Mouse (Mus musculus) myocyte (in vitro differentiated cells): ENCODE results near the gene Grb7. TPM values are rescaled to one million over a fixed set of nuclear protein-coding genes. Genes with fewer than 3 reads are reported as not detected.
A peak's percentile ranks its signal among the peaks of the same experiment; 100 is the strongest.

Source experiments
- H3K27me3 ChIP-seq: one replicate; pipeline ENCODE4 v1.6.1; 2011; ENCODE audit not compliant: control insufficient read depth, insufficient read depth, insufficient read length
- H3K36me3 ChIP-seq: one replicate; pipeline ENCODE4 v1.6.1; 2011; ENCODE audit not compliant: control insufficient read depth, insufficient read depth
- H3K4me2 ChIP-seq: one replicate; pipeline ENCODE4 v1.6.1; 2011; ENCODE audit warnings: low read depth, control low read depth
- H3K4me3 ChIP-seq: one replicate; pipeline ENCODE4 v1.5.1; 2011; ENCODE audit warnings: mild to moderate bottlenecking, control low read depth, moderate library complexity
- H3K79me2 ChIP-seq: one replicate; pipeline ENCODE4 v1.6.1; 2011; ENCODE audit not compliant: control insufficient read depth, insufficient read depth
- H3ac ChIP-seq: one replicate; pipeline ENCODE4 v1.6.1; 2011; ENCODE audit not compliant: control insufficient read depth, insufficient read length
- CEBPB ChIP-seq: IDR thresholded peaks from 2 replicates; pipeline ENCODE4 v1.6.1; 2011; ENCODE audit warnings: mild to moderate bottlenecking, moderate library complexity; ENCODE audit not compliant: poor library complexity, insufficient read depth, severe bottlenecking
- E2F4 ChIP-seq: IDR thresholded peaks from one replicate; pipeline ENCODE4 v1.6.1; 2011; ENCODE audit warnings: mild to moderate bottlenecking, control low read depth, moderate library complexity; ENCODE audit not compliant: insufficient read depth
- MAX ChIP-seq: IDR thresholded peaks from one replicate; pipeline ENCODE4 v1.6.1; 2011; ENCODE audit warnings: low read depth, mild to moderate bottlenecking, control low read depth
- MYOD1 ChIP-seq, 3 experiments: IDR thresholded peaks; one replicate each; pipeline ENCODE4 v1.6.1; 2011; ENCODE audit warnings: control low read depth in 2 of 3, low read depth in 2 of 3, mild to moderate bottlenecking in 2 of 3, moderate library complexity in 1 of 3; ENCODE audit not compliant: insufficient read length in 2 of 3, control insufficient read depth in 1 of 3
- MYOG ChIP-seq, 3 experiments: IDR thresholded peaks; one replicate each; pipeline ENCODE4 v1.6.1; 2011; ENCODE audit warnings: control low read depth in 2 of 3, low read depth in 2 of 3, mild to moderate bottlenecking in 2 of 3; ENCODE audit not compliant: insufficient read length in 2 of 3, control insufficient read depth in 1 of 3, insufficient read depth in 1 of 3
- POLR2A ChIP-seq: IDR thresholded peaks from one replicate; pipeline ENCODE4 v1.6.1; 2011; ENCODE audit warnings: low read depth, mild to moderate bottlenecking, control low read depth, moderate library complexity; ENCODE audit not compliant: insufficient read length
- POLR2AphosphoS2 ChIP-seq: IDR thresholded peaks from one replicate; pipeline ENCODE4 v1.6.1; 2011; ENCODE audit warnings: low read depth, control low read depth; ENCODE audit not compliant: insufficient read length
- REST ChIP-seq: IDR thresholded peaks from one replicate; pipeline ENCODE4 v1.6.1; 2011; ENCODE audit warnings: mild to moderate bottlenecking, control low read depth, moderate library complexity; ENCODE audit not compliant: insufficient read depth, insufficient read length
- SRF ChIP-seq: IDR thresholded peaks from one replicate; pipeline ENCODE4 v1.6.1; 2011; ENCODE audit warnings: low read depth; ENCODE audit not compliant: control insufficient read depth, insufficient read length
- TCF12 ChIP-seq: IDR thresholded peaks from one replicate; pipeline ENCODE4 v1.6.1; 2011; ENCODE audit warnings: mild to moderate bottlenecking, control low read depth; ENCODE audit not compliant: poor library complexity, insufficient read depth, severe bottlenecking
- TCF3 ChIP-seq: IDR thresholded peaks from one replicate; pipeline ENCODE4 v1.6.1; 2011; ENCODE audit warnings: low read depth, control low read depth; ENCODE audit not compliant: insufficient read length
- USF1 ChIP-seq: IDR thresholded peaks from one replicate; pipeline ENCODE4 v1.6.1; 2011; ENCODE audit warnings: low read depth, mild to moderate bottlenecking, control low read depth, moderate library complexity
- polyA plus RNA-seq: library from polyadenylated mRNA; unstranded; fragments of >200 nt; fragmentation: generic; extraction: Trizol; gene quantifications from one replicate; pipeline ENCODE4 v1.2.1, GENCODE M21; 2012; ENCODE audit warnings: missing spikeins

Gene Grb7
- polyA plus RNA-seq, 1 experiment = not detected

- Histone ChIP-seq H3ac (no peak overlapping the region), H3K27me3 (no peaks in the 10 kb centered on the region), H3K4me2 (no peak overlapping the region), H3K4me3 (no peak overlapping the region), H3K36me3 (no peaks in the 10 kb centered on the region), H3K79me2 (peaks cover 2% of the 10 kb centered on the region)
- no peak for TF ChIP-seq SRF
- TF ChIP-seq TCF12 = no peak
- no peak for TF ChIP-seq USF1
- TF ChIP-seq TCF3 = no peak
- no peak for TF ChIP-seq CEBPB
- no peak for TF ChIP-seq MYOG (IDR thresholded peaks at IDR 0.05; ENCODE audit: control insufficient read depth in 1 of 3, insufficient read depth in 1 of 3, insufficient read length in 2 of 3, low read depth in 2 of 3)
- TF ChIP-seq E2F4 = no peak
- no peak for TF ChIP-seq POLR2AphosphoS2
- no peak for TF ChIP-seq POLR2A
- TF ChIP-seq MAX = no peak
- TF ChIP-seq MYOD1 (IDR thresholded peaks at IDR 0.05; ENCODE audit: control insufficient read depth in 1 of 3, insufficient read length in 2 of 3, low read depth in 2 of 3) = no peak
- TF ChIP-seq REST = no peak
Measured at GRCm38 (mm10) chr11:98408872-98409271, 37.3 kb upstream of the Grb7 start.

- no peak for TF ChIP-seq MYOD1 (IDR thresholded peaks at IDR 0.05; ENCODE audit: control insufficient read depth in 1 of 3, insufficient read length in 2 of 3, low read depth in 2 of 3)
- TF ChIP-seq USF1 = no peak
- peaks cover 7% of the 10 kb centered on the region for H3K79me2 ChIP-seq
- no peak overlapping the region for H3ac ChIP-seq
- no peaks in the 10 kb centered on the region for H3K36me3 ChIP-seq
- H3K27me3 ChIP-seq = no peaks in the 10 kb centered on the region
- H3K4me2 ChIP-seq = peak overlapping the region; percentile 12
- no peak overlapping the region for H3K4me3 ChIP-seq
Measured at GRCm38 (mm10) chr11:98409341-98409822, 36.8 kb upstream of the Grb7 start.

GRCm38 (mm10) chr11:98412273-98412796 is 33.9 kb upstream of the Grb7 start, which contains the start of gene Erbb2:
Erbb2 (plus strand) TSS chr11:98412470.
- Histone ChIP-seq H3K79me2 (peaks cover 26% of the 10 kb centered on the region), H3K27me3 (no peaks in the 10 kb centered on the region), H3K36me3 (no peaks in the 10 kb centered on the region), H3K4me3 (peak within 1 kb of the TSS; percentile 72), H3K4me2 (peak within 1 kb of the TSS; percentile 81), H3ac (peak within 1 kb of the TSS; percentile 75)
- no peak for TF ChIP-seq E2F4
- TF ChIP-seq CEBPB = no peak
- TF ChIP-seq MYOD1 (IDR thresholded peaks at IDR 0.05; ENCODE audit: control insufficient read depth in 1 of 3, insufficient read length in 2 of 3, low read depth in 2 of 3) = peak in 1 of 3 experiments; percentile 3
- peak; percentile 86 for TF ChIP-seq POLR2A
- no peak for TF ChIP-seq SRF
- no peak for TF ChIP-seq REST
- TF ChIP-seq POLR2AphosphoS2 = peak; percentile 92
- no peak for TF ChIP-seq TCF3
- TF ChIP-seq USF1 = no peak
- TF ChIP-seq TCF12 = no peak
- TF ChIP-seq MYOG (IDR thresholded peaks at IDR 0.05; ENCODE audit: control insufficient read depth in 1 of 3, insufficient read depth in 1 of 3, insufficient read length in 2 of 3, low read depth in 2 of 3) = peak in 1 of 3 experiments; percentile 10
- TF ChIP-seq MAX = no peak

- no peak for TF ChIP-seq TCF3
- no peak for TF ChIP-seq POLR2A
- TF ChIP-seq MAX = no peak
- TF ChIP-seq SRF = no peak
- no peak for TF ChIP-seq TCF12
- TF ChIP-seq POLR2AphosphoS2 = no peak
- no peak for TF ChIP-seq MYOD1 (IDR thresholded peaks at IDR 0.05; ENCODE audit: control insufficient read depth in 1 of 3, insufficient read length in 2 of 3, low read depth in 2 of 3)
- no peak for TF ChIP-seq USF1
- TF ChIP-seq REST = no peak
- TF ChIP-seq CEBPB = no peak
- no peak for TF ChIP-seq E2F4
- TF ChIP-seq MYOG (IDR thresholded peaks at IDR 0.05; ENCODE audit: control insufficient read depth in 1 of 3, insufficient read depth in 1 of 3, insufficient read length in 2 of 3, low read depth in 2 of 3) = no peak
- peak overlapping the region; percentile 75 for H3ac ChIP-seq
Measured at GRCm38 (mm10) chr11:98412797-98413301, 33.3 kb upstream of the Grb7 start.

GRCm38 (mm10) chr11:98413731-98414130 is 32.5 kb upstream of the Grb7 start:
- no peaks in the 10 kb centered on the region for H3K27me3 ChIP-seq
- peak overlapping the region; percentile 81 for H3K4me2 ChIP-seq
- H3K4me3 ChIP-seq = peak overlapping the region; percentile 72
- TF ChIP-seq TCF3 (no peak), MYOD1 (IDR thresholded peaks at IDR 0.05; ENCODE audit: control insufficient read depth in 1 of 3, insufficient read length in 2 of 3, low read depth in 2 of 3) (no peak), MYOG (IDR thresholded peaks at IDR 0.05; ENCODE audit: control insufficient read depth in 1 of 3, insufficient read depth in 1 of 3, insufficient read length in 2 of 3, low read depth in 2 of 3) (no peak), POLR2AphosphoS2 (no peak), MAX (no peak)
- H3K79me2 ChIP-seq = peaks cover 26% of the 10 kb centered on the region
- peak overlapping the region; percentile 75 for H3ac ChIP-seq
- H3K36me3 ChIP-seq = no peaks in the 10 kb centered on the region

More at GRCm38 (mm10) chr11:98412797-98413301, 33.3 kb upstream of the Grb7 start:
- no peaks in the 10 kb centered on the region for H3K36me3 ChIP-seq
- peak overlapping the region; percentile 81 for H3K4me2 ChIP-seq
- peaks cover 26% of the 10 kb centered on the region for H3K79me2 ChIP-seq
- H3K4me3 ChIP-seq = peak overlapping the region; percentile 72
- no peaks in the 10 kb centered on the region for H3K27me3 ChIP-seq
